8 mouse cellular contexts compared by ENCODE assay signal in the genomic region with DNA sequence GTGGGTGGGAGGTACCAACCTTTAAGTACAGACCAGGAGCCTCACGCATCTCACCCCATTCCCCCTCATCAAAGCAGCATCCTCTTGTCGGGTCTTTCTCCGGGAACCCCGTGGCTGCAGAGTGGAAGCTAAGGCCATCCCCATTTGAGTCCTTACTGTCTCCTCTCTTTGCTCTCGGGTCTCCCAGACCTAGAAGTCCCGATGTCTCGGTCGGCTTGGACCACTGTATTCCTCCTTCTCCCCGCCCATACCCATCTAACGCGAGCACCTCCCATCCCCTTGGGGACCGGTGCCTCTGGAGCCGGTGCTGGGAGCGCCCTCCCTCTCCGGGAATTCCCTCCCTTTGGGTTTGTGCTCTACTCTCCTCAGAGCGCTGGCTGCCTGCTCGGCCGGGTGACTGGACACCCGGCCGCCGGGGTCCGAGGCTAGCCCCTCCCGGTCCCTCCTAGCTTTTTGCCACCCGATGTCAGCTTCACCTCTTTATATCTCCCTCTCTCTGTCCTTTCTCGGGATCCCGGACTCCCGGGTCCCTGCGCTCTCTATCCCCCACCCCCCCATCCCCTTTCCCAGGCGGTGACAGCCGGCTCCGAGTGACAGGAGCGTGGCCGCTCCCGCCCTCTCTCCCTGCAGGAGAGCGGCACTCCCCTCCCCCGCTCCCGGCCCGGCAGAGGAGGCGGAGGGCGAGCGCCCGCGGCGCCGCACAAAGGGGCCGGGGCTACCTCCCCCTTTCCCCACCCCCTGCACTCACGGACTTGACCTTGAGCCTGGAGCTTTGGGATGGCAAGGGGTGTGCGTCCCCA. TPM values are rescaled to one million over a fixed set of nuclear protein-coding genes. Genes with fewer than 3 reads are reported as not detected.
DNase-seq lines count a peak whose midpoint lies in the region; ATAC-seq lines count a peak whose summit lies in the region.

No protein-coding gene starts in this region.

- H3K36me3 ChIP-seq in hindbrain, embryonic 16.5 days (ENCODE audit: control insufficient read depth, insufficient read depth, low read length), result no peaks in the 10 kb centered on the region
- H3K36me3 ChIP-seq in neural tube, embryonic 11.5 days (ENCODE audit: control insufficient read depth, insufficient read depth, low read length), result no peaks in the 10 kb centered on the region

- H3K4me3 ChIP-seq in hindbrain, embryonic 16.5 days (ENCODE audit: low read length), result peak overlapping the region; percentile 75
- H3K4me3 ChIP-seq in neural tube, embryonic 11.5 days (ENCODE audit: low read depth, low read length), result peak overlapping the region; percentile 74

- H3K9me3 ChIP-seq in hindbrain, embryonic 16.5 days (ENCODE audit: control insufficient read depth, low read length), result no peaks in the 10 kb centered on the region
- H3K9me3 ChIP-seq in neural tube, embryonic 11.5 days (ENCODE audit: control insufficient read depth, low read length), result no peaks in the 10 kb centered on the region

- peak overlapping the region; percentile 83 for H3K4me2 ChIP-seq in hindbrain, embryonic 16.5 days (ENCODE audit: low read length)
- peak overlapping the region; percentile 95 for H3K4me2 ChIP-seq in neural tube, embryonic 11.5 days (ENCODE audit: low read depth)

- DNase-seq in cerebellum, adult 9-10 months, result peak; percentile 47
- DNase-seq in cerebellum, postnatal 14 days, result no peak
- DNase-seq in right cerebral cortex, postnatal 10 days (ENCODE audit: low spot score in 2 of 2), result peak; percentile 63 to 65
- DNase-seq in right cerebral cortex, postnatal 4 days, result no peak
- peak; percentile 77 for DNase-seq in neural tube, embryonic 11.5 days (ENCODE audit: low spot score)
- no peak for DNase-seq in spleen, postnatal 14 days (ENCODE audit: low spot score in 2 of 2)
- no peak for DNase-seq in adrenal gland, adult 8-10 months

- WGBS in hindbrain, embryonic 16.5 days, result 0% methylated on average over 48 of the region's 48 CpGs
- whole genome bisulfite sequencing in neural tube, embryonic 11.5 days, result 1% methylated on average over 39 of the region's 48 CpGs

- peak overlapping the region; percentile 87 for H3K9ac ChIP-seq in hindbrain, embryonic 16.5 days (ENCODE audit: low read depth, low read length)
- peak overlapping the region; percentile 79 for H3K9ac ChIP-seq in neural tube, embryonic 11.5 days (ENCODE audit: low read length)

- no peaks in the 10 kb centered on the region for H3K27me3 ChIP-seq in hindbrain, embryonic 16.5 days (replicated peaks; ENCODE audit: control insufficient read depth, insufficient read depth, low read length)
- H3K27me3 ChIP-seq in neural tube, embryonic 11.5 days (ENCODE audit: control insufficient read depth, insufficient read depth, low read length), result no peaks in the 10 kb centered on the region

- peak overlapping the region; percentile 79 for H3K27ac ChIP-seq in hindbrain, embryonic 16.5 days (ENCODE audit: low read depth, low read length)
- peak overlapping the region; percentile 63 for H3K27ac ChIP-seq in neural tube, embryonic 11.5 days (ENCODE audit: low read depth, low read length)

- no peak for ATAC-seq in hindbrain, embryonic 16.5 days
- ATAC-seq in neural tube, embryonic 11.5 days (ENCODE audit: insufficient read depth, low FRiP score, low TSS enrichment), result 0 out of 2 replicates have a peak, but pooled peaks have one; percentile 3

- peaks cover 27% of the 10 kb centered on the region for H3K4me1 ChIP-seq in hindbrain, embryonic 16.5 days (ENCODE audit: control insufficient read depth, insufficient read depth, low read depth, low read length)
- peaks cover 34% of the 10 kb centered on the region for H3K4me1 ChIP-seq in neural tube, embryonic 11.5 days (ENCODE audit: control insufficient read depth, insufficient read depth, low read length)

RNA-seq across cellular contexts. Expression of gene Dpf1, which starts 0.9 kb away (rescaled TPM):
- 166 and 173 TPM in 2 replicates for polyA plus RNA-seq in hindbrain, embryonic 16.5 days (2015; fragmentation: Nextera tagmentation; extraction: Ambion mirVana)
- polyA plus RNA-seq in neural tube, embryonic 11.5 days (2014; fragmentation: Nextera tagmentation; extraction: Ambion mirVana), result 65.2 and 66.7 TPM in 2 replicates
- total RNA-seq in adrenal gland, adult 8-10 months (2022), result 1 to 10 TPM; 2.6 to 6.1 (median 4.0) TPM

RNA-seq across cellular contexts. Expression of gene Ppp1r14a, which starts 15.6 kb away (rescaled TPM):
- 2.8 and 2.9 TPM in 2 replicates for polyA plus RNA-seq in hindbrain, embryonic 16.5 days (2015; fragmentation: Nextera tagmentation; extraction: Ambion mirVana)
- 44.2 and 55.8 TPM in 2 replicates for polyA plus RNA-seq in neural tube, embryonic 11.5 days (2014; fragmentation: Nextera tagmentation; extraction: Ambion mirVana)
- 1 to 10 TPM; 4.8 to 8.0 (median 5.5) TPM for total RNA-seq in adrenal gland, adult 8-10 months (2022)

RNA-seq across cellular contexts. Expression of gene Spint2, which starts 23.0 kb away (rescaled TPM):
- polyA plus RNA-seq in hindbrain, embryonic 16.5 days (2015; fragmentation: Nextera tagmentation; extraction: Ambion mirVana), result 85.4 and 91.2 TPM in 2 replicates
- polyA plus RNA-seq in neural tube, embryonic 11.5 days (2014; fragmentation: Nextera tagmentation; extraction: Ambion mirVana), result 27.0 and 28.1 TPM in 2 replicates
- 100 to 1,000 TPM in 2 of 4 experiments, 10 to 100 TPM in 2; 75.9 to 116 (median 96.8) TPM for total RNA-seq in adrenal gland, adult 8-10 months (2022)

RNA-seq across cellular contexts. Expression of gene 2200002D01Rik, which starts 56.4 kb away (rescaled TPM):
- polyA plus RNA-seq in hindbrain, embryonic 16.5 days (2015; fragmentation: Nextera tagmentation; extraction: Ambion mirVana), result 1.2 and 1.9 TPM in 2 replicates
- polyA plus RNA-seq in neural tube, embryonic 11.5 days (2014; fragmentation: Nextera tagmentation; extraction: Ambion mirVana), result 1.2 and 1.6 TPM in 2 replicates
- total RNA-seq in adrenal gland, adult 8-10 months (2022), result 1 to 10 TPM; 3.0 to 6.9 (median 3.7) TPM

Comparison
In these comparisons a context has a peak if more than half of its experiments do, and no peak if none do; other contexts are left out.
1. DNase-seq: peak in cerebellum, adult 9-10 months (single experiment), right cerebral cortex, postnatal 10 days (2 of 2) and neural tube, embryonic 11.5 days (single experiment); none in cerebellum, postnatal 14 days (0 of 2), right cerebral cortex, postnatal 4 days (single experiment), spleen, postnatal 14 days (0 of 2) and adrenal gland, adult 8-10 months (single experiment).
2. RNA of gene Ppp1r14a, which starts 15.6 kb away (polyA plus RNA-seq): 44.2 to 55.8 TPM in neural tube, embryonic 11.5 days; 2.8 to 2.9 TPM in hindbrain, embryonic 16.5 days; every median in the first group is over 10 times any median in the second.